Mouse (Mus musculus) lung, adult 2 months (tissue): ENCODE data around the gene Hacd4.

ENCODE experiments used
- CTCF ChIP-seq: fragments of 200-500 bp; IDR thresholded peaks from 2 replicates; pipeline ENCODE4 v1.5.1; 2011; ENCODE audit warnings: mild to moderate bottlenecking, low read length, control low read depth; ENCODE audit not compliant: insufficient read depth
- POLR2A ChIP-seq: fragments of 200-500 bp; IDR thresholded peaks from 2 replicates; pipeline ENCODE4 v1.6.1; 2011; ENCODE audit warnings: low read depth, mild to moderate bottlenecking, control low read depth, low read length, borderline replicate concordance; ENCODE audit errors: extremely low read depth

DNA sequence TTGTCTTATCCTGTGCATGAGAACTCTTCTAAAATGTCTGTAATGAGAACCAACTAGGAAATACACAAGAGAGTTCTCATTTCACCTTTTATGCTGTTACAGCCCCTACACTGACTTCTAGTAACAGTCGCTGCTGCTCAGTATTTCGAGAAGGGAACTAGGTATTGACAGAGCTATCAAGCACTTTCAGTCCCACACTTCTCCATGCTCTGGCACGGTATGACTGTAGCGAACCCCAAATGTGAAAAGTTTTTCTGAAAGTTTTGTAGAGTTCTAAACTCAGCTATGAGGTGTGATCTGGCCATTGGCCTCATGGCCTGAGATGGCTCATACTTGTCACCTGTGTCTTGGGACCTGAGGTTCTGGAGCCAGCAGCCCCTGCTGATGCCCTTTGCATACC, 29.4 kb downstream of the Hacd4 start:
- TF ChIP-seq POLR2A (no peak), CTCF (no peak)
